Mouse (Mus musculus): ENCODE results near the gene 2610028H24Rik.

2610028H24Rik gene

GRCm38 (mm10) chr10:76448851-76449250 lies at the start of gene 2610028H24Rik:
Gene 2610028H24Rik (plus strand): TSS chr10:76449081.
- no peak for DNase-seq

GRCm38 (mm10) chr10:76408520-76408919 lies 40.4 kb upstream of the 2610028H24Rik start:
- DNase-seq, result no peak

GRCm38 (mm10) chr10:76416811-76417210 lies 32.1 kb upstream of the 2610028H24Rik start:
- no peak for DNase-seq

GRCm38 (mm10) chr10:76425674-76426073 lies 23.2 kb upstream of the 2610028H24Rik start:
- DNase-seq, result no peak

GRCm38 (mm10) chr10:76433925-76434324 lies 15.0 kb upstream of the 2610028H24Rik start:
- DNase-seq, result no peak

GRCm38 (mm10) chr10:76439107-76439890 lies 9.6 kb upstream of the 2610028H24Rik start:
- DNase-seq, result no peak

GRCm38 (mm10) chr10:76440281-76440680 lies 8.6 kb upstream of the 2610028H24Rik start, which contains the start of gene AC141477.1:
Gene AC141477.1 (minus strand): TSS chr10:76440444.
- no peak for DNase-seq

- peak; percentile 97 for DNase-seq
Measured at GRCm38 (mm10) chr10:76442178-76443088, 6.4 kb upstream of the 2610028H24Rik start, which contains the start of gene Pcnt. Gene Pcnt (minus strand): TSS chr10:76442786.

GRCm38 (mm10) chr10:76445996-76446681 lies 2.7 kb upstream of the 2610028H24Rik start:
- DNase-seq, result no peak

GRCm38 (mm10) chr10:76447406-76448229 lies 1.3 kb upstream of the 2610028H24Rik start:
- DNase-seq, result no peak

- peak; percentile 61 for DNase-seq
Measured at GRCm38 (mm10) chr10:76455289-76455688, 6.4 kb downstream of the 2610028H24Rik start.

GRCm38 (mm10) chr10:76461255-76461654 lies 12.4 kb downstream of the 2610028H24Rik start:
- no peak for DNase-seq

- no peak for DNase-seq
Measured at GRCm38 (mm10) chr10:76462312-76462711, 13.4 kb downstream of the 2610028H24Rik start.

- DNase-seq, result no peak
Measured at GRCm38 (mm10) chr10:76462721-76463120, 13.8 kb downstream of the 2610028H24Rik start.

GRCm38 (mm10) chr10:76468203-76469162 lies 19.6 kb downstream of the 2610028H24Rik start, which contains the start of the genes Mcm3ap and Ybey:
Gene Mcm3ap (plus strand): TSS chr10:76468927.
Gene Ybey (minus strand): TSS chr10:76469114.
- DNase-seq, result peak; percentile 87

GRCm38 (mm10) chr10:76473759-76474158 lies 24.9 kb downstream of the 2610028H24Rik start:
- no peak for DNase-seq

- DNase-seq, result no peak
Measured at GRCm38 (mm10) chr10:76480851-76481250, 32.0 kb downstream of the 2610028H24Rik start.

GRCm38 (mm10) chr10:76481480-76481879 lies 32.6 kb downstream of the 2610028H24Rik start:
- DNase-seq, result no peak

- DNase-seq, result no peak
Measured at GRCm38 (mm10) chr10:76486302-76486701, 37.4 kb downstream of the 2610028H24Rik start.

- DNase-seq, result no peak
Measured at GRCm38 (mm10) chr10:76488265-76488664, 39.4 kb downstream of the 2610028H24Rik start.

All from right cerebral cortex, postnatal 4 days (tissue).